ENCODE assay signal across 15 mouse cellular contexts in the genomic region with DNA sequence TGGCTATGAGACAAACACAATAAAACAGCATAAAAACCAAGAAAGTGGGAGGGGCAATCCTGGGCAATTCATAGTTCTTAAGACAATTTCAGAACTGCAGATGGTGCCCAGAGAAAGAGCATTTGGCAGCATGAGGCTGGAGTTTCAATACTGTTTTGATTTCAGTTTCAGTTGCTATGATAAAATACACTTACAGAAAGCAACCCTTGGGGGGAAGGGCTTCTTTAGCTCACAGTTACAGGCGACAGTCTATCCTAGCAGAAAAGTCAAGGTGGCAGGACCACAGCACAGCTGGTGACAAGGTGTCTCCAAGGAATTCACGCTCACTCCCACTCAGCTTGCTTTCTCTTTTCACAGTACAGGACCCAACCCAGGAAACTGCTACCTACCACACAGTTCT. TPM values are rescaled to one million over a fixed set of nuclear protein-coding genes. Genes with fewer than 3 reads are reported as not detected.
DNase-seq lines count a peak whose midpoint lies in the region; ATAC-seq and TF ChIP-seq lines count a peak whose summit lies in the region.
"Had no signal": no experiment of that assay in that cellular context is flagged by ENCODE, and none has a peak within 500 bp of the region (broad histone marks: within the 10 kb centered on the region; RNA-seq: fewer than 3 reads in every experiment).

No protein-coding gene starts in this region.

- DNase-seq in embryonic facial prominence, embryonic 10.5 days (ENCODE audit: low spot score), result no peak
- no peak for DNase-seq in kidney, postnatal 36 days
- peak; percentile 15 for DNase-seq in brain, embryonic 14.5 days (ENCODE audit: low read depth)
- DNase-seq in naive thymus-derived CD4-positive, alpha-beta T cell, adult 2 months (ENCODE audit: low read depth), result peak; percentile 39
- no peak for DNase-seq in neural tube, embryonic 10.5 days (ENCODE audit: extremely low spot score, low spot score)
- no peak for DNase-seq in thymus, adult 2 months
- DNase-seq: cerebellum, postnatal 25 days had no signal

- H3K4me1 ChIP-seq in embryonic facial prominence, embryonic 12.5 days, result peaks cover 18% of the 10 kb centered on the region
- H3K4me1 ChIP-seq in embryonic facial prominence, embryonic 10.5 days, result no peaks in the 10 kb centered on the region
- peaks cover 16% of the 10 kb centered on the region for H3K4me1 ChIP-seq in kidney, embryonic 16.5 days (ENCODE audit: insufficient read depth, low read length)
- H3K4me1 ChIP-seq in thymus, adult 2 months (replicated peaks; ENCODE audit: control insufficient read depth, insufficient read depth, low read length), result peaks cover 8% of the 10 kb centered on the region
- H3K4me1 ChIP-seq: neural tube, embryonic 12.5 days had no signal

- no peaks in the 10 kb centered on the region for H3K9me3 ChIP-seq in embryonic facial prominence, embryonic 12.5 days
- H3K9me3 ChIP-seq in embryonic facial prominence, embryonic 10.5 days, result no peaks in the 10 kb centered on the region
- no peaks in the 10 kb centered on the region for H3K9me3 ChIP-seq in kidney, embryonic 16.5 days (ENCODE audit: low read length)
- H3K9me3 ChIP-seq: forebrain, embryonic 15.5 days; hindbrain, embryonic 13.5 days; limb, embryonic 15.5 days; lung, embryonic 15.5 days; neural tube, embryonic 12.5 days had no signal

- no peaks in the 10 kb centered on the region for H3K36me3 ChIP-seq in embryonic facial prominence, embryonic 12.5 days
- H3K36me3 ChIP-seq in embryonic facial prominence, embryonic 10.5 days (replicated peaks), result peaks cover 11% of the 10 kb centered on the region
- H3K36me3 ChIP-seq in kidney, embryonic 16.5 days (ENCODE audit: insufficient read depth, low read length), result no peaks in the 10 kb centered on the region
- H3K36me3 ChIP-seq in thymus, adult 2 months (ENCODE audit: control insufficient read depth, insufficient read depth, low read length), result no peaks in the 10 kb centered on the region
- H3K36me3 ChIP-seq: forebrain, embryonic 15.5 days; hindbrain, embryonic 13.5 days; limb, embryonic 15.5 days; lung, embryonic 15.5 days; neural tube, embryonic 12.5 days had no signal

- WGBS in embryonic facial prominence, embryonic 12.5 days, result 78% methylated on average over 2 of the region's 2 CpGs
- WGBS in embryonic facial prominence, embryonic 10.5 days, result 91% methylated on average over 2 of the region's 2 CpGs
- WGBS in kidney, embryonic 16.5 days, result 57% methylated on average over 2 of the region's 2 CpGs
- WGBS in thymus, adult 2 months, result 40% methylated on average over 2 of the region's 2 CpGs

- TF ChIP-seq CTCF in brain, embryonic 14.5 days (IDR thresholded peaks at IDR 0.05; ENCODE audit: borderline replicate concordance, extremely low read depth, insufficient read depth, insufficient read length), result no peak
- no peak for TF ChIP-seq CTCF in thymus, adult 2 months (IDR thresholded peaks at IDR 0.05; ENCODE audit: borderline replicate concordance, control insufficient read depth, extremely low read depth, insufficient read depth, low read length, poor library complexity)

- no peak overlapping the region for H3K4me2 ChIP-seq in embryonic facial prominence, embryonic 12.5 days (replicated peaks)
- H3K4me2 ChIP-seq in kidney, embryonic 16.5 days (replicated peaks; ENCODE audit: low read depth, low read length), result no peak overlapping the region
- H3K4me2 ChIP-seq: forebrain, embryonic 15.5 days; hindbrain, embryonic 13.5 days; limb, embryonic 15.5 days; lung, embryonic 15.5 days; midbrain, embryonic 11.5 days; neural tube, embryonic 12.5 days had no signal

- H3K27ac ChIP-seq in embryonic facial prominence, embryonic 12.5 days, result no peak overlapping the region
- no peak overlapping the region for H3K27ac ChIP-seq in embryonic facial prominence, embryonic 10.5 days (replicated peaks)
- no peak overlapping the region for H3K27ac ChIP-seq in kidney, embryonic 16.5 days (ENCODE audit: low read length)
- H3K27ac ChIP-seq in thymus, adult 2 months (ENCODE audit: control insufficient read depth, insufficient read depth, low read length), result no peak overlapping the region
- H3K27ac ChIP-seq: forebrain, embryonic 15.5 days; hindbrain, embryonic 13.5 days; limb, embryonic 15.5 days; lung, embryonic 15.5 days; neural tube, embryonic 12.5 days had no signal

- no peak overlapping the region for H3K9ac ChIP-seq in embryonic facial prominence, embryonic 12.5 days
- no peak overlapping the region for H3K9ac ChIP-seq in kidney, embryonic 16.5 days (replicated peaks; ENCODE audit: low read length)
- H3K9ac ChIP-seq: forebrain, embryonic 15.5 days; hindbrain, embryonic 13.5 days; limb, embryonic 15.5 days; lung, embryonic 15.5 days; neural tube, embryonic 12.5 days had no signal

- no peak overlapping the region for H3K4me3 ChIP-seq in embryonic facial prominence, embryonic 12.5 days
- no peak overlapping the region for H3K4me3 ChIP-seq in embryonic facial prominence, embryonic 10.5 days
- no peak overlapping the region for H3K4me3 ChIP-seq in kidney, embryonic 16.5 days (ENCODE audit: low read length)
- no peak overlapping the region for H3K4me3 ChIP-seq in thymus, adult 2 months (ENCODE audit: control insufficient read depth, insufficient read depth, low read length)
- H3K4me3 ChIP-seq: forebrain, embryonic 15.5 days; hindbrain, embryonic 13.5 days; limb, embryonic 15.5 days; lung, embryonic 15.5 days; neural tube, embryonic 12.5 days had no signal

- ATAC-seq in embryonic facial prominence, embryonic 12.5 days (ENCODE audit: insufficient number of reproducible peaks, insufficient read depth, low FRiP score, low TSS enrichment), result peak; percentile 15; the same call in 1 of the 2 replicates
- ATAC-seq in kidney, embryonic 16.5 days (ENCODE audit: low FRiP score, low TSS enrichment), result 0 out of 2 replicates have a peak, but pooled peaks have one; percentile 15
- ATAC-seq: forebrain, embryonic 15.5 days had no signal

- no peaks in the 10 kb centered on the region for H3K27me3 ChIP-seq in embryonic facial prominence, embryonic 12.5 days
- no peaks in the 10 kb centered on the region for H3K27me3 ChIP-seq in embryonic facial prominence, embryonic 10.5 days (replicated peaks; ENCODE audit: low read depth, poor library complexity, severe bottlenecking)
- H3K27me3 ChIP-seq in kidney, embryonic 16.5 days (ENCODE audit: insufficient read depth, low read length), result no peaks in the 10 kb centered on the region
- H3K27me3 ChIP-seq in thymus, adult 2 months (ENCODE audit: control insufficient read depth, insufficient read depth, low read length), result no peaks in the 10 kb centered on the region
- H3K27me3 ChIP-seq: forebrain, embryonic 15.5 days; hindbrain, embryonic 13.5 days; limb, embryonic 15.5 days; lung, embryonic 15.5 days; neural tube, embryonic 12.5 days had no signal

- TF ChIP-seq POLR2A in brain, embryonic 14.5 days (IDR thresholded peaks at IDR 0.05; ENCODE audit: borderline replicate concordance, extremely low read depth, insufficient read depth, insufficient read length, poor library complexity, severe bottlenecking), result no peak
- TF ChIP-seq POLR2A in thymus, adult 2 months (IDR thresholded peaks at IDR 0.05; ENCODE audit: control insufficient read depth, extremely low read depth, insufficient read depth, low read length, poor library complexity), result no peak

RNA-seq across cellular contexts. Expression of a gene that starts 14.3 kb away (rescaled TPM):
- 12.2 and 12.5 TPM in 2 replicates for polyA plus RNA-seq in embryonic facial prominence, embryonic 12.5 days (2016; fragmentation: Nextera tagmentation; extraction: Ambion mirVana)
- polyA plus RNA-seq in embryonic facial prominence, embryonic 10.5 days (2016; fragmentation: Nextera tagmentation; extraction: Ambion mirVana), result 10.3 and 10.8 TPM in 2 replicates
- 8.1 and 8.3 TPM in 2 replicates for polyA plus RNA-seq in kidney, embryonic 16.5 days (2015; fragmentation: Nextera tagmentation; extraction: Ambion mirVana)
- polyA plus RNA-seq in brain, embryonic 14.5 days (2012; rRNA removed), result 14.3 and 23.5 TPM in 2 replicates
- 17.2 and 17.3 TPM in 2 replicates for polyA plus RNA-seq in thymus, adult 2 months (2012; rRNA removed)

Comparison
In these comparisons a context has a peak if more than half of its experiments do, and no peak if none do; other contexts are left out.
1. DNase-seq: peak in brain, embryonic 14.5 days (single experiment) and naive thymus-derived CD4-positive, alpha-beta T cell, adult 2 months (single experiment); none in embryonic facial prominence, embryonic 10.5 days (single experiment), kidney, postnatal 36 days (0 of 2), neural tube, embryonic 10.5 days (single experiment) and thymus, adult 2 months (single experiment).